Mouse (Mus musculus) heart, adult 2 months (tissue): ENCODE data around the gene Bmp8a. TPM values are rescaled to one million over a fixed set of nuclear protein-coding genes. Genes with fewer than 3 reads are reported as not detected.
A peak's percentile ranks its signal among the peaks of the same experiment; 100 is the strongest.
"Not testable (repeated sequence)": the region's sequence is repeated elsewhere in the genome, so short reads cannot be mapped to it uniquely, and the experiment has no call there.

Experiments used
- DNase-seq, 2 experiments: peaks; one replicate each; pipeline ENCODE4 v3.0.0; 2021
- H3K27ac ChIP-seq: fragments of 200-600 bp; 2 replicates; pipeline ENCODE4 v1.8.1; 2022
- H3K27me3 ChIP-seq: fragments of 200-500 bp; 2 replicates; pipeline ENCODE4 v1.6.1; 2012; ENCODE audit warnings: mild to moderate bottlenecking, low read length, inconsistent platforms, mixed read lengths; ENCODE audit not compliant: control insufficient read depth, insufficient read depth
- H3K36me3 ChIP-seq: fragments of 200-500 bp; 2 replicates; pipeline ENCODE4 v1.6.1; 2012; ENCODE audit warnings: low read length, inconsistent platforms; ENCODE audit not compliant: control insufficient read depth, insufficient read depth
- H3K4me1 ChIP-seq: fragments of 200-500 bp; 2 replicates; pipeline ENCODE4 v1.6.1; 2011; ENCODE audit warnings: low read length; ENCODE audit not compliant: control insufficient read depth, insufficient read depth
- H3K4me3 ChIP-seq: fragments of 200-600 bp; 2 replicates; pipeline ENCODE4 v1.8.1; 2022
- H3K79me2 ChIP-seq: fragments of 200-500 bp; replicated peaks from 2 replicates; pipeline ENCODE4 v1.6.1; 2012; ENCODE audit warnings: mild to moderate bottlenecking, inconsistent platforms, low read length, moderate library complexity, mixed read lengths; ENCODE audit not compliant: control insufficient read depth, insufficient read depth
- H3K9ac ChIP-seq: fragments of 200-500 bp; 2 replicates; pipeline ENCODE4 v1.6.1; 2012; ENCODE audit warnings: low read depth, mild to moderate bottlenecking, control low read depth, inconsistent platforms, low read length, mixed read lengths
- CTCF ChIP-seq: fragments of 200-600 bp; IDR thresholded peaks from 2 replicates; pipeline ENCODE4 v1.8.1; 2022; ENCODE audit warnings: antibody characterized with exemption, mild to moderate bottlenecking, moderate library complexity
- EP300 ChIP-seq: fragments of 200-500 bp; IDR thresholded peaks from 2 replicates; pipeline ENCODE4 v1.6.1; 2011; ENCODE audit warnings: low read depth, low read length, control low read depth; ENCODE audit not compliant: insufficient read depth
- POLR2A ChIP-seq: fragments of 200-500 bp; IDR thresholded peaks from 2 replicates; pipeline ENCODE4 v1.6.1; 2011; ENCODE audit warnings: mild to moderate bottlenecking, low read depth, low read length, control low read depth; ENCODE audit not compliant: insufficient read depth
- WGBS: fragments of 180-500 bp; shearing (Covaris S2); methylation state at CpG from one replicate; pipeline ENCODE4 v1.1.7; 2018; 5-methylcytosine and 5-hydroxymethylcytosine counted together
- intact Hi-C: fragments of 180-260 bp; cut with DNase I; formaldehyde crosslinking; loops from one replicate; pipeline ENCODE4 v1.15.1; 2025
- polyA plus RNA-seq: library from polyadenylated mRNA; depleted of rRNA; stranded (reverse); fragments of >200 nt; gene quantifications from 2 replicates; pipeline ENCODE4 v1.2.3, GENCODE M21; 2012
- total RNA-seq, 2 experiments: library from RNA; stranded (reverse); gene quantifications; 2 replicates each; pipeline ENCODE4 v1.2.3; 2021

Gene Bmp8a
- total and polyA plus RNA-seq, 3 experiments, result not detected

- WGBS, result 62% methylated on average over 3 of the region's 3 CpGs
These were observed 8.9 kb downstream of the Bmp8a start for GRCm38 (mm10) chr4:123334177-123334576.

GRCm38 (mm10) chr4:123333151-123333550 lies 9.9 kb downstream of the Bmp8a start:
- DNase-seq, result no peak
- H3K4me1 ChIP-seq, result no peaks in the 10 kb centered on the region
- no peaks in the 10 kb centered on the region for H3K27me3 ChIP-seq
- WGBS, result 97% methylated on average over 4 of the region's 4 CpGs
- intact Hi-C loops, result no loop called here
- H3K36me3 ChIP-seq, result no peaks in the 10 kb centered on the region
- H3K27ac ChIP-seq, result no peak overlapping the region
- H3K4me3 ChIP-seq, result no peak overlapping the region
- no peak overlapping the region for H3K9ac ChIP-seq
- TF ChIP-seq POLR2A, result no peak
- TF ChIP-seq EP300, result no peak
- 0 out of 2 replicates have a peak, but pooled peaks have one; percentile 18 for TF ChIP-seq CTCF
- H3K79me2 ChIP-seq, result no peaks in the 10 kb centered on the region

More at GRCm38 (mm10) chr4:123334177-123334576, 8.9 kb downstream of the Bmp8a start:
- DNase-seq, result no peak
- Histone ChIP-seq H3K4me1 (no peaks in the 10 kb centered on the region), H3K4me3 (no peak overlapping the region), H3K9ac (no peak overlapping the region), H3K27ac (no peak overlapping the region), H3K36me3 (no peaks in the 10 kb centered on the region), H3K79me2 (no peaks in the 10 kb centered on the region), H3K27me3 (no peaks in the 10 kb centered on the region)
- TF ChIP-seq EP300 (no peak), POLR2A (no peak), CTCF (no peak)
- intact Hi-C loops, result no loop called here

DNA sequence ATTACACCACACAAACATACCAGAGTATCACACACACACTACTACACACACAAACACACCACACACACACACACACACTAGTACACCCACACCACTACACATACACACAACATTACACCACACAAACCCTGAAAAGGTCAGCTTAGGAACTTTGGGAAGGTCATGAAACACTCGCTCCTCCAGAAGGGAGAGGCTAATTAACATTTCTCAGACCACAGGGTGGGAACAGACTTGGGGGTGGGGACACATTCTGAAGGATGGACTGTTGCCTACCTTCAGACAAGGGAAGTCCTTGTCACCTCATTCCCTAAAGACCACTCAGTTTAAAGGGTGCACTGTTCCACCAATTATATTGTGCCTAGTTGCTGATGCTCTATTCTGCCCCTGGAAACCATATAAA lies 11.1 kb downstream of the Bmp8a start:
- H3K27ac ChIP-seq, H3K79me2 ChIP-seq, intact Hi-C loops, DNase-seq, H3K27me3 ChIP-seq, H3K36me3 ChIP-seq, H3K4me1 ChIP-seq, H3K4me3 ChIP-seq, H3K9ac ChIP-seq: not testable (repeated sequence)
- WGBS, result 86% methylated on average over 1 of the region's 1 CpGs

DNA sequence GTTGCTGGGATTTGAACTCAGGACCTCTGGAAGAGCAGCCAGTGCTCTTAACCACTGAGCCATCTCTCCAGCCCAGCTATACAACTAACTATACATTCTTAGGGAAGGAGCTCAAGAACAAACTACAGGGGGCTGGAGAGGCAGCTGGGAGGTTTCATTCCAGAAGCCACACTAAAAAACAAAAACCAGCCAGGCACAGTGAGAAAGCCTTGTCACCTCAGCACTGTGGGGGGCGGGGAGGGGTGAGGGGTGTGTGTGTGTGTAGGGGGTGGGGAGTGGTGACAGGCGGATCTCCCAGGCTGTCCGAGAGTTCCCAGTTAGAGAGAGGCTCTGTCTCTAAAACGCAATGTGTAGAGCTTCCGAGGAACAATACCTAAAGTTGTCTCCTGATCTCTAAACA lies 11.7 kb downstream of the Bmp8a start:
- 82% methylated on average over 5 of the region's 5 CpGs for WGBS
- Histone ChIP-seq H3K79me2 (no peaks in the 10 kb centered on the region), H3K27ac (no peak overlapping the region), H3K4me3 (no peak overlapping the region), H3K9ac (no peak overlapping the region), H3K4me1 (no peaks in the 10 kb centered on the region), H3K27me3 (no peaks in the 10 kb centered on the region), H3K36me3 (no peaks in the 10 kb centered on the region)
- no peak for DNase-seq
- TF ChIP-seq POLR2A, result no peak
- no peak for TF ChIP-seq CTCF
- no peak for TF ChIP-seq EP300
- intact Hi-C loops, result no loop called here

GRCm38 (mm10) chr4:123328946-123329345 lies 14.1 kb downstream of the Bmp8a start:
- Histone ChIP-seq H3K4me1 (no peaks in the 10 kb centered on the region), H3K27ac (no peak overlapping the region), H3K4me3 (no peak overlapping the region), H3K9ac (no peak overlapping the region), H3K27me3 (no peaks in the 10 kb centered on the region), H3K79me2 (no peaks in the 10 kb centered on the region), H3K36me3 (no peaks in the 10 kb centered on the region)
- WGBS, result 66% methylated on average over 6 of the region's 6 CpGs
- no peak for TF ChIP-seq EP300
- no peak for DNase-seq
- intact Hi-C loops, result no loop called here

DNA sequence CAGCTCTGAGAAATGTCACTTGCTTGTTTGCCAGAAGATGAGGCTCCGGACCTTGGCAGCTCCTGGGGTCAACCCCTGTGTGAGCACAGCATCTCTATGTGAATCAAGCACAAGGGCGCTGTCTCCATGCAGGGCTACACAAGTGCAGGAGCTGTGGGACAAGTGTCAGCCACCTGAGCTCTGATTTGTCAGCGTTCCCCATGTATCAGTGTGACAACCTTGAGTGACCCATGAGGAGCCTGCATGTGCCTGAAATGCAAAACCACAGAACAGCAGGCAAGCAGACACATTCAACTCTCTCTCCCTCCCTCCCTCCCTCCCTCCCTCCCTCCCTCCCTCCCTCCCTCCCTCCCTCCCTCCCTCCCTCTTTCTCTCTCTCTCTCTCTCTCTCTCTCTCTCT lies 15.4 kb downstream of the Bmp8a start:
- 54% methylated on average over 3 of the region's 3 CpGs for WGBS

More for the DNA sequence above, 15.4 kb downstream of the Bmp8a start:
- Histone ChIP-seq H3K4me3 (no peak overlapping the region), H3K79me2 (no peaks in the 10 kb centered on the region), H3K27ac (no peak overlapping the region), H3K27me3 (peaks cover 4% of the 10 kb centered on the region), H3K4me1 (no peaks in the 10 kb centered on the region), H3K9ac (no peak overlapping the region), H3K36me3 (no peaks in the 10 kb centered on the region)
- TF ChIP-seq POLR2A (no peak), CTCF (no peak), EP300 (no peak)
- DNase-seq, result no peak
- intact Hi-C loops, result no loop called here
